Mouse (Mus musculus) gastrocnemius, postnatal 4 days (tissue): Measurements from ENCODE around the gene Nectin4. TPM values are rescaled to one million over a fixed set of nuclear protein-coding genes. Genes with fewer than 3 reads are reported as not detected.
A peak's percentile ranks its signal among the peaks of the same experiment; 100 is the strongest.

ENCODE experiments used
- DNase-seq, 2 experiments: peaks; one replicate each; pipeline ENCODE4 v3.0.0; 2021 to 2022; ENCODE audit warnings: low spot score in 2 of 2, mixed read lengths in 2 of 2
- total RNA-seq, 2 experiments: library from RNA; stranded (reverse); gene quantifications; 2 replicates each; pipeline ENCODE4 v1.2.3; 2021

Nectin4 gene
- total RNA-seq, 2 experiments from 2014 or later: 0.21 to 0.25 TPM

DNA sequence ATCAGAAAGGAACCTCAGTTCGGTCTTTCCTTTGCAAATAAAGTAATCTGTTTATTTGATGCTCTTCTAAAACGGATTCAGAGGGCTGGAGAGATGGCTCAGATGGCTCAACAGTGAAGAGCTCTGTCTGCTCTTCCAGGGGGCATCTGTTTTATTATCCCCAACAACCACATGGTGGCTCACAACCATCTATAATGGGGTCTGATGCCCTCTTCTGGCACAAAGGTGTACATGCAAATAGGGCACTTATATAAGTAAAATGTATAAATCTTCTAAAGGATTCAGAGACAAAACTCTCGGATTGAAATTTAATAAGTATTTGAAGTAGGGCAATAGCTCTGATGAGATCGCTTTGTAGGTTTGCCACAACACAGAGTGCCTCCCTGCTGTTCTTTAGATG, 11.5 kb upstream of the Nectin4 start:
- no peak for DNase-seq

GRCm38 (mm10) chr1:171360253-171360652, 9.6 kb upstream of the Nectin4 start:
- DNase-seq: no peak

GRCm38 (mm10) chr1:171360656-171361055, 9.2 kb upstream of the Nectin4 start, which contains the start of gene Klhdc9:
Gene Klhdc9, minus strand, starts transcription at chr1:171360798.
- DNase-seq: peak; percentile 68 to 87

- peak in 1 of 2 experiments; percentile 68 for DNase-seq
These were observed 8.5 kb upstream of the Nectin4 start for GRCm38 (mm10) chr1:171361106-171362103.

DNA sequence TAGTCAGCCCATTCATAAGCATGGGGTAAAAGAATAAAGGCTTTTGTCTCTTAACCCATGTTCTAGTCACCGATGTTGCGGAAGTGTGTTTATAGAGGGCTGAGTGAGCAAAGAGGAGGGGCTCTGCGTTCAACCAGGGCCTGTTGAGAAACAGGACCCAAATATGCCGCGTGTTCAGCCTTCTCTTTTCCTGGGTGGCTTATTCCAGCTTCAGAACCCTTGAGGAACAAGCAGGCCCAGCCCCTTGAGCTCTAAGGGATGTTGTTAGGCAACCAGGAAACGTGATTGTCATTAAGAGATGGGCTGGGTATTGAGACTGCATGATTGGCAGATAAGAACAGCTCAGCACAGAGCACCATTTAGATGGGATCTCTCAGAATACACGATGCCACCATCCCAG, 4.0 kb upstream of the Nectin4 start:
- no peak for DNase-seq

DNA sequence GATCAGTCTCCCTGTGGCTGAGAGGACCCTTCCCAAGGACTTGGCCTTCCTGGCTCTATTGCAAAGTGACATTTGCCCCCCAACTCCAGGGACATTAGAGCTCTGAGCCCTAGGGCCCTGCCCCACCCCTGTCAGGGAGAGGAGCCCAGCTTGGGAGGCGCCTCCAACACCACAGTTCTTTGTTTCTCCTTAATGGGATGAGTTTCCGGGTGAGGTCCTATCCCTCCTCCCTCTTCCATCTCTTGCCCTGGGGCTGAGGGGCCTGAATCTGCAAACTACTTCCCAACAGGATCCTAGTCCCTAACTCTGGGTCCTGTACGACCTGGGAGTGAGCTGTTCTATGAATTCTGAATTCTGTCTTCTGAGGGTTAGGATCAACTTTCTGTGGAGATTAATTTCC, 3.0 kb downstream of the Nectin4 start:
- no peak for DNase-seq

DNA sequence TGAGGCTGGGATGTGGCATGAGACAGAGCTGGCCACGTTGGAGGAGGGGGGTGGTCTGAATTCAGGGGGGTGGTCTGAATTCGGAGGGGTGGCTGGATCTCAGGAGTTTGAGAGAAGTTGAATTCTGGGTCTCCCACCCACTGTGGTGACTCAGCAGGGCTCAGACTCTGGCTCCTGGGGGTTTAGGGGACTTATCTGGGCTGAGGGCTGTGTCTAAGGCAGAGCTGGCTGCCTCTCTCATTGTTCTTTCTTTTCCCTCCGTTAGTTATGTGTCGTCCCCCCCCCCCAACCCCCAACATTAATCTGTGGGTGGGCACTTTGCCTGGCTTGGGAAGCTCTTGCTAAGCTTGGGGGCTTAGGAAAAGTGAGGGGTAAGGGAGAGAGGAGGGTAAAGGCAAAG, 4.0 kb downstream of the Nectin4 start:
- DNase-seq: no peak

GRCm38 (mm10) chr1:171375646-171376097, 5.8 kb downstream of the Nectin4 start:
- no peak for DNase-seq

GRCm38 (mm10) chr1:171378298-171378697, 8.4 kb downstream of the Nectin4 start:
- no peak for DNase-seq

DNA sequence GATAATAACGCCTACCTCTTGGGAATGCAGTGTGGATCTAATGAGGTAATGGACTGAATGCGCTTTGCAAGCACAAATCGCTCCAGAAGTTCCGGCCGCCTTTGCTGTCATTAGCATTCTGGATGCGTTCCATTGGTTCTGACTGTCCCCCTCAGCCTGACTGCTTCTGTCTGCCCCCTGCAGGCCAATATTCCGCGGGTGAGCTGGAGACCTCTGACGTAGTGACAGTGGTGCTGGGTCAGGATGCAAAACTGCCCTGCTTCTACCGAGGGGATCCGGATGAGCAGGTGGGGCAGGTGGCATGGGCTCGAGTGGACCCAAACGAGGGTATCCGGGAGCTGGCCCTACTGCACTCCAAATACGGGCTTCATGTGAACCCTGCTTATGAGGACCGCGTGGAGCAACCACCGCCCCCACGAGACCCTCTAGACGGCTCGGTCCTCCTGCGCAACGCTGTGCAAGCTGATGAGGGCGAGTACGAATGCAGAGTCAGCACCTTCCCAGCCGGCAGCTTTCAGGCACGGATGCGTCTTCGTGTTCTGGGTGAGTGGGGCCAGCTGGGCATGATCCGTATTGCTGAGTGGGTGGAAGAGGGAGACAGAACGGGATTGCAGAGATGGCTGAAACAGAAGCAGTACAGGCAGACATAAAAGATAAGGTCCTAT, 10.2 kb downstream of the Nectin4 start:
- peak; percentile 52 to 66 for DNase-seq

- no peak for DNase-seq
These were observed 12.3 kb downstream of the Nectin4 start for GRCm38 (mm10) chr1:171382096-171382620.

DNA sequence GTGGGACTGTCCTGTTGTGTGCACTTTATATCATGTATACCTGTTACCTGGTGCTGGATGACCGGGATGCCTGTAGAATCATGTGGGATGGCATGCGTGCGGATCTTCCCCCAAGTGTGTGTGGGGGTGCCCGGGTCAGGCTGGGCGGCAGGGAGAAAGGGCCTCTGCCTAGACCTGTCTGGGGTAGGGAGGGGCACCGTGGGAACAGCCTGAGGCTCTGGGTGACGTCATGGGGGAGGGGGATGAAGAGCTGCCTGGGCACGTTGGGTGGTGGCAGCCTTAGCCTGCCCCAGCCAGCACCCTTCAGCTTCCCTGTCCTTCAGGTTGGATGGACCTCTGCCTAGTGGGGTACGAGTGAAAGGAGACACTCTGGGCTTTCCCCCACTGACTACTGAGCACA, 14.5 kb downstream of the Nectin4 start:
- DNase-seq: no peak

DNA sequence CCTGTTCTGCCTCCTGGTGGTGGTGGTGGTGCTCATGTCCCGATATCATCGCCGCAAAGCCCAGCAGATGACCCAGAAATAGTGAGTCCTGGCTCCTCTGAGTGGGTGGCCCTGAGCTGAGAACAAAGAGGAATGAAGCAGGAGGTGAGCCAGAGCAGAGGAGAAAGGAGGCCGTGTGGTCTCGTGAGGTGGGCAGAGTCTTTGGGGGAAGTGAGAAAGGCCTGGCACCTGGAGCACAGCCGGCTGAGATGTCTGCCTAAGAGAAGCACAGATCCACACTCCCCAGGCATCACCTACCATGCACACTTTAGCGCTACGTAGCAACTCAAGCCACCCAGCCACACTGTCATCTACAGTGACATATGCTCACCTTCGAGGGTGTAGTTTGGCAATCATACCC, 15.3 kb downstream of the Nectin4 start:
- DNase-seq: no peak

GRCm38 (mm10) chr1:171387099-171387498, 17.2 kb downstream of the Nectin4 start:
- DNase-seq: no peak

DNA sequence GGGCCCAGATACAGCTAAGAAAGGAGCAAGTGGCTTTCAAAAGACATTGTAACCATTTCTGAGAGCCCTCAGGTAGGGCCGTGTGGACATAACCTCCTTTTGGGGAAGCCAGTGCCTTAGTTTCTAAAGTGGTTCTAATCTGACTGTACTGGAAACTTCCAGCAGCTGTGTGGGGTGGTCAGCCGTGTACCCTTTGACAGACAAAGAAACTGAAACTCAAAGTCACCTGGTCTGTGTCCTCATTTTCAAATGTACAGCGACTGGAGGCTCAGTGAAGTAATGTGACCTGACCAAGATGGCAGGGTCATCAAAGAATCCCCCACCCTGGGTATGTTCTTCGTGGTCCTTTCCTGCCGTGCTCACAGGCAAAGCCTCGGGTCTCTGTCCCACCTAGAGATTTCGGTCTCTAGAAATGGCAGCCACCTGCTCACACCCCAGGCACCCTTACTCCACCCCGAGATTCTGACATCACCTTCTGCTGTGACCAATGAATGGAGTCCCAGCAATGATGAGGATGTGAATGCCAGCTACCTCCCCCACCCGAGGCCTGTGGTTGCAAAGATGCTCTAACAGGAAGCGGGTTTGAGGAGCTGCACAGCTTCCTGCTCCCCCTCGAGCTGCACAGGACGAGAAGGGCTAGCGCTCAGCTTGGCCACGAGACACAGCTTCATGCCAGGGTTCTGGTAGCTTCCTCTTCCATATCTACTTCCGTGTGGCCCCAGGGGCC, 18.6 kb downstream of the Nectin4 start, which contains the start of gene Arhgap30:
TSS of gene Arhgap30 (plus strand) at position 579 of the 727 bp plus-strand sequence.
- DNase-seq: no peak

GRCm38 (mm10) chr1:171390101-171390500, 20.2 kb downstream of the Nectin4 start:
- no peak for DNase-seq

DNA sequence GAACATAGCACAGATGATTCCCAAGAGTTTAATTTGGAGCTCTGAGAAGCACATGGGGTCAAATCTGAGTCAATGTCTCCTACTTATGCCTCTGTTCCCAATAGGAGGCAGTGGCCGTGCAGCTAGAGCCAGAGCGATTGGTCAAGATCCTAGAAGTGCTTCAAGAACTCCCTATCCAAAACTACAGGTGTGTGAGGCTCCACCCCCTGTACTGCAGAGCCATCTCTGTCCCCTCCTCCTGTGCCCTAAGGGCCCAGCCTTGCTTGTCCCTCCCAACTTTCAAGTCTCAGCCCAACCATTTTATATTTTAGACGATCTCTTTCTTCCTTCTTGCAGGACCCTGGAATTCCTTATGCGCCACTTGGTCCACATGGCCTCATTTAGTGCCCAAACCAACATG, 31.9 kb downstream of the Nectin4 start:
- no peak for DNase-seq

- no peak for DNase-seq
These were observed 33.1 kb downstream of the Nectin4 start for GRCm38 (mm10) chr1:171402991-171403390.

DNA sequence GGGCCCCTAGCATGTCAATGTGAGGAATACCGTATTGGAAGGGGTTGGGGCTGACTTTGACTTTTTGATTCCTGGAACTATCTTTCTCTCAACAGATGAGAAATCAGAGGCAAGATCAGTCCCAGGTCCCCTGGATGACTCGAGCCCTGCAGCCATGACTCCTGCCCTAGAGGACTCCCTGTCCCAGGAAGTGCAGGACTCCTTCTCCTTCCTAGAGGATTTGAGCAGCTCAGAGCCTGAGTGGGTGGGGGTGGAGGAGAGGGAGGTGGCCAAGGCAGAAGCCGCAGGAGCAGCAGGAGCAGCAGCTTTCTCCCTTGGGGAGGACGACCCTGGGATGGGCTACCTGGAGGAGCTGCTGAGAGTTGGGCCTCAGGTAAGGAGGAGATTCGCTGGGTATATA, 37.4 kb downstream of the Nectin4 start:
- no peak for DNase-seq

GRCm38 (mm10) chr1:171410231-171410630, 40.3 kb downstream of the Nectin4 start:
- DNase-seq: no peak

DNA sequence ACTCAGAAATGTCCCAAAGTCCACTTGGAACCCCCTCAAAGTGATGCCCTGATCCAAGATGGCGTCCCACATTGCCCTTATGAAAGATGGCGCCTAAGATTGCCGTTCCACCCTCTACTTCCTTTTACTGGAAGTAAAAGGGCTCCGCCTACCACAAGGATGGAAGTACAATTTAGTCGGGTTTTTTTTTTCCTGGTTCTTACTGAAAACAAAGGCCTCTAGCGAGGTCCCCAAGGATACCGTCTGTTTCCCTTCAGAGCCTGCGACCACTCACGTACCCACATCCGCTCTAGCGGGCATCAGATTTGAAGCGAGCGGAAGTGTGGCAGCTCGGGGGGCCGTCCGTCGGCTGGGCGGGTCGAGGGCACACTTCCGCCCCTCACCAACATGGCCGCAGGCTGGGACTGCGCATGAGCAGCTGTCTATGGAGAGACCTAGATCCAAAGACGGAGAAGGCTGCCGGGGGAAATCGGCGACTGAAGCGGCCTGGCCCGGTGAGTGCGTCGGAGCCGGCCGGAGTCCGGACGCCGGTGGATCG, 41.1 kb downstream of the Nectin4 start, which contains the start of gene Usf1:
TSS of gene Usf1 (plus strand) at position 367 of the 538 bp plus-strand sequence.
- peak; percentile 90 to 95 for DNase-seq
